Mouse (Mus musculus): ENCODE measurements around the gene Adcyap1.

- TF ChIP-seq GATA1 (IDR thresholded peaks at IDR 0.05; ENCODE audit: low read length) (no peak), TAL1 (IDR thresholded peaks at IDR 0.05; ENCODE audit: low read length) (no peak)
Measured at GRCm38 (mm10) chr17:93198717-93199116, at the start of gene Adcyap1.
